Mouse (Mus musculus): ENCODE data around the gene Nog.

Gene Nog

DNA sequence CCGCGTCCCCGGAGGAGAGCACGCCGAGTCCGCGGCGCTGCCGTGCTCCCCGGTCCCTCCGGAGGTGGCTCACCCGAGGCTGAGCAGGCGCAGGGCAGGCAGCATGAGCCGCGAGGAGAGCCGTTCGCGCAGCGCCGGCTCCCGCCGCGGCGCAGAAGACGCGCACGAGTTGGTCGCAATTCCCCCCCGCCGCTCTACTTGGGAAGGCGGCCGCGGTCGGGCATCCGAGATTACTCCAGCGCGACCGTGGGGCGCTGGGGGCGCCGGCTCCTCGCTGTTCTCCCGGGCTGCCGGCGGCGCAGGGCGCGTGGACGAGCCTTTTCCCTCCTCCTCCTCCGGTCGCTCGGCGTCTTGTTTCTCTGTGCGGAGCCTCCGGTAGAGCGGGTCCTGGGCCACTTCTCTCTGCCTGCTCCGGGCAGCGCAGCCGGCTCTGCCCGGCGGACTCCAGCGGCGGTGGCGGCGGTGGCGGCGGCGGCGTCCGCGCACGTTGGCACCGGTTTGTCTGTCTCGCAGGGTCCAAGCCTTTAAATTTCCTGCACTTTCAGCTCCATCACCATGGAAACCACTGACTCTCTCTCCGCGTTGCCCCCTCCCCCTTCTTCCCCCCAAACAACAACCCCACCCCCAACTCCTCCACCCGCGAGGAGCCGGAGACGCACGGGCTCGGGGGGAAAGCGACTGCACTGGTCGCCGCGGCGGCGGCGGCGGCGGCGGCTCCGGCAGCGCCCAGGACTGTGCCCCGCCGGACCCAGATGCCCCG is at the start of gene Nog:
Gene Nog (minus strand): TSS at position 277 of the 760 bp plus-strand sequence.
- in situ Hi-C loops (cut with MboI; ENCODE audit: low pct_unique_long_range_greater_than_20kb in 1 of 2, low sequenced_read_pairs in 2 of 2, unreplicated experiment in 1 of 2) = loop anchor here (5.0 to 10.0 kb wide), 3 partner anchors 137 to 207 kb away; no protein-coding TSS in a partner anchor

GRCm38 (mm10) chr11:89340238-89340637 is 38.1 kb upstream of the Nog start:
- in situ Hi-C loops (cut with MboI; ENCODE audit: low pct_unique_long_range_greater_than_20kb in 1 of 2, low sequenced_read_pairs in 2 of 2, unreplicated experiment in 1 of 2) = no loop called here

- in situ Hi-C loops (cut with MboI; ENCODE audit: low pct_unique_long_range_greater_than_20kb in 1 of 2, low sequenced_read_pairs in 2 of 2, unreplicated experiment in 1 of 2) = no loop called here
Measured at GRCm38 (mm10) chr11:89339783-89340182, 37.7 kb upstream of the Nog start.

DNA sequence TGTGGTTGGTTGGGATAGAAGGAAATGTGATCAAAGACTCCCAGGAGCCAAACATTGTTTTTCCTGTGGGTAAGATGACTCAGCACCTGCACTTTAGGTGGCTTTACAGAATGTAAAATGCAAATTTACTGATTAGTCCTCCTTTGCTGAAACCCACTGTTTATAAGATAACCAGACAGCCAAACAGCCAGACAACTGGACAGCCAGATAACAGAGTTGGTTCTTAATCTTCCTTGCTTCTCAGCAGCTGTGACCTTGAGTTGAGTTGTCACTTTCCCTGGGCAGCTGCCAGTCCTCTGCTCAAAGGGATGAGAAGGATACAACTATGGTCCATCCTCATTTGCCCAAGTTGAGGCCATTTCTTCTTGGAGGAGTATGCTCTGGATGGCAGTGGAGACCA is 35.8 kb upstream of the Nog start:
- in situ Hi-C loops (cut with MboI; ENCODE audit: low pct_unique_long_range_greater_than_20kb in 1 of 2, low sequenced_read_pairs in 2 of 2, unreplicated experiment in 1 of 2) = no loop called here

GRCm38 (mm10) chr11:89327089-89327881 is 25.2 kb upstream of the Nog start:
- in situ Hi-C loops (cut with MboI; ENCODE audit: low pct_unique_long_range_greater_than_20kb in 1 of 2, low sequenced_read_pairs in 2 of 2, unreplicated experiment in 1 of 2) = no loop called here

GRCm38 (mm10) chr11:89321775-89322174 is 19.6 kb upstream of the Nog start:
- in situ Hi-C loops (cut with MboI; ENCODE audit: low pct_unique_long_range_greater_than_20kb in 1 of 2, low sequenced_read_pairs in 2 of 2, unreplicated experiment in 1 of 2) = no loop called here

DNA sequence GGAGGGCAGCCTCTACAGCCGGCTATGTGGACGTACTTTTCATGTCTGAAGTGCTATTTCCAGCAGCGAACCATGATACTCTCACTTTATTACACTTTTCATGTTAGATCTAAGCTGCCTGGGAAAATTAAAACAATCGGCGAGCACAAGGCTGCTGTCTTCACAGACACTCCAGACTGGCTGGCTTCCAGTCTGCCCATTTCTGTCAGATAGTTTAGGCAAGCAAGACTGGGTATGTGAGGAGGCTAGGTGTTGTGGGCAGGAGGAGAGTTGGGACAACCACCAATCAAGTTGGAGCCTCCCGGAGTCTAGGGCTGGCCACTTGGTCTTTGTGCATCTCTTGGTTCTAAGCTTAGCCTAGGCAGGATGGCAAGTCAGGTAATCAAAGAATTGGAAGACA is 17.5 kb upstream of the Nog start:
- in situ Hi-C loops (cut with MboI; ENCODE audit: low pct_unique_long_range_greater_than_20kb in 1 of 2, low sequenced_read_pairs in 2 of 2, unreplicated experiment in 1 of 2) = no loop called here

- in situ Hi-C loops (cut with MboI; ENCODE audit: low pct_unique_long_range_greater_than_20kb in 1 of 2, low sequenced_read_pairs in 2 of 2, unreplicated experiment in 1 of 2) = no loop called here
Measured at GRCm38 (mm10) chr11:89318324-89318723, 16.2 kb upstream of the Nog start.

GRCm38 (mm10) chr11:89317757-89318156 is 15.6 kb upstream of the Nog start:
- in situ Hi-C loops (cut with MboI; ENCODE audit: low pct_unique_long_range_greater_than_20kb in 1 of 2, low sequenced_read_pairs in 2 of 2, unreplicated experiment in 1 of 2) = no loop called here

DNA sequence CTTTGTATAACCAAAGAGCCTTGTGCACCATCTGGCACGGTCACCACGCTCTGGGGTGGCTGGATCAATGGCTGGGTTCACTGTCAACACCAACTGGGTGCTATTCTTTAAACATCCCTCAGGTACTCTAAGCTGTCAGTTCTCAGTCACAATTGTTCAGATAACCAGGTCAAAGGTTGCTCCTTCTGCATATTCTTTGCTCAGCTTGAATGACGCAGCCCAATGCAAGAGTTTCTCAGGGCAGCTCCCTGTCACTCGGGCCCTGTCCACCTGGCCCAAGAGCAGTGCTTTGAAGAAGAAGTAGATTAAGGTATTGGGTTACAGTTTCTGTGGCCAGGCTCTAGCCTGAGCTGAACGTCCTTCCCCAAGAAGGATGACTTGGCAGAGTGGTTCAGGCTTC is 12.2 kb upstream of the Nog start:
- in situ Hi-C loops (cut with MboI; ENCODE audit: low pct_unique_long_range_greater_than_20kb in 1 of 2, low sequenced_read_pairs in 2 of 2, unreplicated experiment in 1 of 2) = no loop called here

DNA sequence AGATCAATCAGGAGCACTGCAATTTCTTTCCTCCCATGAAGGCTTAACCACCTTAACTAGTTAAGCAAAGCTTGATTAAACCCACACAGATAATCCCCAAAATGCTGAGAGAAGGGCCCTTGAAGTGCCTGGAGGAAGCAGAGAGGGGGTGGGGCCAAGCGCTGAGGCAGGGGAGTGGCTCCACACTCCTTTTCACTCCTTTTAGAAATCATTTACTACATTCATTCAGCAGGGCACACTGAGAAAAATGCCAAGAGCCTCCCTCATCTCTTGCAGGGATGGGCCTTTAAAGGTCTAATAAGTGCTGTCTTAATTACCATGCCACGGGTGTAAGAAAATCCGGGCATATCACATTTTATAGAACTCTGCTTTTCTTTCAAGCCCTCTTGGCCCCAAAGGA is 10.2 kb upstream of the Nog start:
- in situ Hi-C loops (cut with MboI; ENCODE audit: low pct_unique_long_range_greater_than_20kb in 1 of 2, low sequenced_read_pairs in 2 of 2, unreplicated experiment in 1 of 2) = no loop called here

- in situ Hi-C loops (cut with MboI; ENCODE audit: low pct_unique_long_range_greater_than_20kb in 1 of 2, low sequenced_read_pairs in 2 of 2, unreplicated experiment in 1 of 2) = no loop called here
Measured at GRCm38 (mm10) chr11:89310217-89310616, 8.1 kb upstream of the Nog start.

GRCm38 (mm10) chr11:89303421-89303820 is 1.3 kb upstream of the Nog start:
- in situ Hi-C loops (cut with MboI; ENCODE audit: low pct_unique_long_range_greater_than_20kb in 1 of 2, low sequenced_read_pairs in 2 of 2, unreplicated experiment in 1 of 2) = loop anchor here (5.0 to 10.0 kb wide), 3 partner anchors 139 to 209 kb away; no protein-coding TSS in a partner anchor

DNA sequence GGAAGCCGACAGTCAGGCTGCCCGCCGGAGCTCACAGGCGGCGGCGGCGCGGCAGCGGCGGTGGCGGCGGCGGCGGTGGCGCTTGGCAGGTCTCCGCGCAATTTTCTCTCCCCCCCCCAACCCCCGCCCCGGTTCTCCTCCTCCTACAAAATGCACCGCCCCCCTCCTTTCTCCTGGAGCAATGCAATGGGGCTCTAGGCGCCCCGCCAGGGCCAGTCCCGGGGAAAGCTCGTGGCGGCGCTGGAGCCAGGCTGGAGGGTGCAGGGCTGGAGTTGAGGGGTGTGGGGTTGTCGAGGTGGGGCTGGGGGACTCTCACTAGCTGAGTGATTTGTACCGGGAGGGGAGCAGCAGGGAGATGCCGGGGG is 666 bp upstream of the Nog start:
- in situ Hi-C loops (cut with MboI; ENCODE audit: low pct_unique_long_range_greater_than_20kb in 1 of 2, low sequenced_read_pairs in 2 of 2, unreplicated experiment in 1 of 2) = loop anchor here (5.0 to 10.0 kb wide), 3 partner anchors 138 to 208 kb away; no protein-coding TSS in a partner anchor

DNA sequence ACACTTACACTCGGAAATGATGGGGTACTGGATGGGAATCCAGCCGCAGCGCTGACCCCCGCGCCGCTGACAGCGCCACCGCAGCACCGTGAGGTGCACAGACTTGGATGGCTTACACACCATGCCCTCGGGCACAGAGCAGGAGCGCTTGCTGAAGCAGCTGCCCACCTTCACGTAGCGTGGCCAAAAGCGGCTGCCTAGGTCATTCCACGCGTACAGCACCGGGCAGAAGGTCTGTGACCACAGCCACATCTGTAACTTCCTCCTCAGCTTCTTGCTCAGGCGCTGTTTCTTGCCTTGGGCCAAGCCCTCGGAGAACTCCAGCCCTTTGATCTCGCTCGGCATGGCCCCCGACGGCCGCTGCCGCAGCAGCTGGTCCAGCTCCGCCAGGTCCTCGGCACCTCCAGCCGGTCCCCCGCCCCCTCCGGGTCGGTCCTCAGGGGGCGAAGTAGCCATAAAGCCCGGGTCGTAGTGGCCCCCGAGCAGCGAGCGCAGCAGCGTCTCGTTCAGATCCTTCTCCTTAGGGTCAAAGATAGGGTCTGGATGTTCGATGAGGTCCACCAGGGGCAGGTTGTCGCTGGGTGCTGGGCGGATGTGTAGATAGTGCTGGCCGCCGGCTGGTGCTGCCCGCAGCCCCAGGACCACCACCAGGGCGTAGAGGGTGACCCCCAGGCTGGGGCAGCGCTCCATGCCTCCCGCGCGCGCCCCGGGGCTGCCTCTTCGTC is 639 bp downstream of the Nog start:
- in situ Hi-C loops (cut with MboI; ENCODE audit: low pct_unique_long_range_greater_than_20kb in 1 of 2, low sequenced_read_pairs in 2 of 2, unreplicated experiment in 1 of 2) = loop anchor here (5.0 to 10.0 kb wide), 3 partner anchors 137 to 207 kb away; no protein-coding TSS in a partner anchor

DNA sequence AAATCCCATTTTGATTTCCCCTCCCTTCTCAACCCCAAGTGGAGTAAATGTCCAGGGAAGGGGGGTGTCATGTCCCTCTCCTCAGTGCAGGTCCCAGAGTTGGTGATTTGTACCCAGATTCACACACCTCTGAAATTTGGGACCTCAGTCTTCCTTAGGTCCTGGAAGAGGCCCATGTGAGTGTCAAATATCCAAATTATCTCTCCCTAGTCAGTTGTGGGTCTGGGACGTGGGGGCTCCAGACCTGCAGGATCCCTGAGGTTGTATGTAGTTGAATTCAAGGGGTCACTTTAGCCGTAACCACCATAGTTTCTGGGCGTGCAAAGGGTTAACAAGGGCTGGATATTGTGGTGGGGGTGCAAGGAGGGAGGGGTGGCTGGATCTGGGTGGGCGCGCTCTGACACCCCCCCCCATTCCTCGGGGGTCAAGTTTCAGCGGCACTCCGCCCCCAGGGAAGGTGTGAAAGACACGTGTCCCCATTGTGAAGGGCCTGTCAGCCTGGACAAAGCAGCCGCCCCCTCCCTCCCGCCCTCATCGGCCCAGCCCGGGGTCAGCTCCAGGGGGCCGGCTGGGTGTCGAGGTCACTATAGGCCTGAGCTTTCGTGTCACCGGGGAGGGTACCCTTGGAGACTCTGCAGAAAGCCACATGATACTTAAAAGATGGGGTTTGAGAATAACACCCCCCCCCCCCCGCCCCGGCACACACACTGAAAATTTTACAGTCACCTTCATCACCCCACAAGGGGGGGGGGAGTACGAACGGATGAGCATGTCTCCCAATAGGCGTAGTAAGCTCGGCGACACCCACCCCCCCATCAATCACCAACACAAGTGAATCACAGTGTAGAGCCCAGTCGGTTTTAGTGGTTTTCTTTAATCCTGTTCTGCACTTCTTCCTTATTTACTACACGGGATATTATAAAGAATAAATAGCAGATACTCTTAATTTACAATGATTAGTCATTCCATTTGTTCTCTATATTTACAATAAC is 2.1 kb downstream of the Nog start:
- in situ Hi-C loops (cut with MboI; ENCODE audit: low pct_unique_long_range_greater_than_20kb in 1 of 2, low sequenced_read_pairs in 2 of 2, unreplicated experiment in 1 of 2) = loop anchor here (5.0 to 10.0 kb wide), 3 partner anchors 135 to 205 kb away; no protein-coding TSS in a partner anchor

- in situ Hi-C loops (cut with MboI; ENCODE audit: low pct_unique_long_range_greater_than_20kb in 1 of 2, low sequenced_read_pairs in 2 of 2, unreplicated experiment in 1 of 2) = no loop called here
Measured at GRCm38 (mm10) chr11:89299116-89299783, 2.9 kb downstream of the Nog start.
